Mouse (Mus musculus) forebrain, embryonic 13.5 days (tissue): ENCODE results near the gene Sf1. TPM values are rescaled to one million over a fixed set of nuclear protein-coding genes. Genes with fewer than 3 reads are reported as not detected.

Experiments used
- ATAC-seq: fragments of 200-750 bp; cut with Nextera tagmentation; 2 replicates; pipeline ENCODE4 v1.8.0; 2017
- H3K27ac ChIP-seq: fragments of 300-500 bp; sonication (generic); 2 replicates; pipeline ENCODE4 v1.5.1; 2015; ENCODE audit warnings: inconsistent platforms, mild to moderate bottlenecking, moderate library complexity
- H3K27me3 ChIP-seq: fragments of 300-500 bp; sonication (generic); 2 replicates; pipeline ENCODE4 v1.6.1; 2015; ENCODE audit warnings: mild to moderate bottlenecking, inconsistent platforms
- H3K36me3 ChIP-seq: fragments of 300-500 bp; sonication (generic); 2 replicates; pipeline ENCODE4 v1.6.1; 2015; ENCODE audit warnings: mild to moderate bottlenecking, inconsistent platforms; ENCODE audit not compliant: poor library complexity, severe bottlenecking
- H3K4me1 ChIP-seq: fragments of 300-500 bp; sonication (generic); 2 replicates; pipeline ENCODE4 v1.6.1; 2015; ENCODE audit warnings: inconsistent platforms
- H3K4me2 ChIP-seq: fragments of 300-500 bp; sonication (generic); 2 replicates; pipeline ENCODE4 v1.6.1; 2015; ENCODE audit warnings: inconsistent platforms, mild to moderate bottlenecking, moderate library complexity
- H3K4me3 ChIP-seq: fragments of 300-500 bp; sonication (generic); 2 replicates; pipeline ENCODE4 v1.5.1; 2015; ENCODE audit warnings: mild to moderate bottlenecking, inconsistent platforms
- H3K9ac ChIP-seq: fragments of 300-500 bp; sonication (generic); 2 replicates; pipeline ENCODE4 v1.6.1; 2015; ENCODE audit warnings: mild to moderate bottlenecking, inconsistent platforms
- H3K9me3 ChIP-seq: fragments of 300-500 bp; sonication (generic); replicated peaks from 2 replicates; pipeline ENCODE4 v1.6.1; 2016; ENCODE audit warnings: inconsistent platforms
- WGBS: fragments of 180-500 bp; shearing (Covaris S2); methylation state at CpG from one replicate; pipeline ENCODE4 v1.1.7; 2015; 5-methylcytosine and 5-hydroxymethylcytosine counted together
- microRNA-seq: library from miRNA; unstranded; fragments of <30 nt; microRNA quantifications from one replicate; pipeline ENCODE4, GENCODE M21; 2016
- polyA plus RNA-seq: library from polyadenylated mRNA; unstranded; fragments of >200 nt; fragmentation: Nextera tagmentation; extraction: Ambion mirVana; gene quantifications from 2 replicates; pipeline ENCODE4 v1.2.1, GENCODE M21; 2015

Gene Sf1
- polyA plus RNA-seq, 1 experiment from 2014 or later, result 134 TPM

- Histone ChIP-seq H3K9me3 (no peaks in the 10 kb centered on the region), H3K9ac (peak overlapping the region; percentile 86), H3K27me3 (peaks cover 23% of the 10 kb centered on the region), H3K4me2 (peak overlapping the region; percentile 80), H3K36me3 (no peaks in the 10 kb centered on the region), H3K27ac (peak overlapping the region; percentile 86; the same call in 1 of the 2 replicates), H3K4me3 (peak overlapping the region; percentile 67), H3K4me1 (peaks cover 89% of the 10 kb centered on the region)
- WGBS, result 52% methylated on average over 9 of the region's 9 CpGs
- no peak for ATAC-seq
These were observed 56.4 kb downstream of the Sf1 start for GRCm38 (mm10) chr19:6419805-6420310.

DNA sequence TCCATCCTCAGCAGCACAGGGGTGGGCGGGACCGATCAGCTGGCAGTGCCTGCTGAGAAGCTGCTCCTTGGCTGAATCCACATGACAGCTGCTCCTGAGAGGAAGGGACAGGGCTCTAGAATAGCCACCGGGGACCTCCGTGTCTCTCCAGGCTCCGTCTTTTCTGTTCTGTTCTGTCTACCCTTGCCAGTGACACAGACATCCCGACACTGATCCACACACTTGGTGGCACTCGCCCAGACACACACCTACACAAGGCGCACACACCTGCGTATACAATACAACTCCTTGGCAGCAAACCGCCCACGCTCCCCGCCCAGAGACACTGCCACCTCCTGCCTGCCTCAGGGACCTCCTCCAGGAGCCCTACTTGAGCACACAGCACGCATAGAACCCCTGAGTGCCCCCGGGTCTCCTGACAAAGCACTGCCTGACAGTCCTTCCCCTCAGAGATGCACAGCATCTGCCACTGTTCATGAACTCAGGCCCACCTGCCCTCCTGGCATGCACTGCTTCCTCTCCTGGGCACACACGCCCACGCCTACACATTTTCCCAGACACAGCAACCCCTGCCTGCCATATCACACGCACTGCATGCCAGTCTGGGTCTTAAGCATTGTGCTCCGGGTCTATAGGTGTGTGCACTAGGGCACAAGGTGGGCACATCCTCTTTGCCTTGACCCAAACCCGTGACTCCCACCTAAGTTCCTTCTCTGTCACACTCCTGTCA lies 57.2 kb downstream of the Sf1 start:
- 57% methylated on average over 19 of the region's 19 CpGs for WGBS

GRCm38 (mm10) chr19:6421211-6421590 lies 57.7 kb downstream of the Sf1 start:
- Histone ChIP-seq H3K27ac (no peak overlapping the region), H3K4me1 (peaks cover 90% of the 10 kb centered on the region), H3K4me2 (peak overlapping the region; percentile 80), H3K9ac (peak overlapping the region; percentile 86), H3K4me3 (peak overlapping the region; percentile 67), H3K36me3 (no peaks in the 10 kb centered on the region), H3K27me3 (peaks cover 29% of the 10 kb centered on the region), H3K9me3 (no peaks in the 10 kb centered on the region)
- ATAC-seq, result no peak
- WGBS, result 70% methylated on average over 9 of the region's 9 CpGs

More for the DNA sequence above, 57.2 kb downstream of the Sf1 start:
- H3K9me3 ChIP-seq, result no peaks in the 10 kb centered on the region
- peak overlapping the region; percentile 86 for H3K9ac ChIP-seq
- no peak for ATAC-seq
- no peaks in the 10 kb centered on the region for H3K36me3 ChIP-seq
- H3K27me3 ChIP-seq, result peaks cover 24% of the 10 kb centered on the region
- H3K4me2 ChIP-seq, result peak overlapping the region; percentile 80
- H3K4me3 ChIP-seq, result peak overlapping the region; percentile 67
- H3K27ac ChIP-seq, result peak overlapping the region; percentile 16; the same call in 1 of the 2 replicates
- H3K4me1 ChIP-seq, result peaks cover 90% of the 10 kb centered on the region

GRCm38 (mm10) chr19:6422014-6422413 lies 58.5 kb downstream of the Sf1 start:
- no peak for ATAC-seq
- H3K4me3 ChIP-seq, result no peak overlapping the region
- 64% methylated on average over 7 of the region's 7 CpGs for WGBS
- H3K9me3 ChIP-seq, result no peaks in the 10 kb centered on the region
- peaks cover 33% of the 10 kb centered on the region for H3K27me3 ChIP-seq
- no peaks in the 10 kb centered on the region for H3K36me3 ChIP-seq
- H3K9ac ChIP-seq, result no peak overlapping the region
- peak overlapping the region; percentile 80; the same call in 1 of the 2 replicates for H3K4me2 ChIP-seq
- H3K4me1 ChIP-seq, result peaks cover 90% of the 10 kb centered on the region
- no peak overlapping the region for H3K27ac ChIP-seq

DNA sequence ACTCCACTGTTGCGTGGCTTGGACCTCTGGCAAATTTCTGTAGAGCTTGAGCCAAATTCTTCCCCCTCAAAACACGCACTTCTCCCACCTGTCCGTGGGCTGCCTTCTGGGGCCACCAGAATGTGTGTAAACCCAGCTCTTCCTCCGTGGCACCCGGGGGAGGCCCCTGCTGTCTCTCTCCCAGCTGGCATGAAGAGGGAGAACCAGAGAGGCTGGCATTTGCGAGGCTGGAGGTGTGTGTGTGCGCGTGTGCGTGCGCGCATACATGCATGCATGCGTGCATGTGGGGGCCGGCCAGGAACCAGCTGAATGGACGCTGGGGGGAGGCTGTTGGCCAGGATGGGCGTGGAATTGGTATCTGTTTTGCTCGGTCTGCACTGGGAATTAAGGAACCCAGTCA lies 59.8 kb downstream of the Sf1 start:
- ATAC-seq, result no peak
- H3K4me2 ChIP-seq, result peak overlapping the region; percentile 28
- no peak overlapping the region for H3K4me3 ChIP-seq
- H3K27me3 ChIP-seq, result peaks cover 45% of the 10 kb centered on the region
- peaks cover 3% of the 10 kb centered on the region; the same call in 1 of the 2 replicates for H3K36me3 ChIP-seq
- no peaks in the 10 kb centered on the region for H3K9me3 ChIP-seq
- peaks cover 90% of the 10 kb centered on the region for H3K4me1 ChIP-seq
- H3K27ac ChIP-seq, result no peak overlapping the region
- 80% methylated on average over 16 of the region's 16 CpGs for WGBS
- H3K9ac ChIP-seq, result no peak overlapping the region

DNA sequence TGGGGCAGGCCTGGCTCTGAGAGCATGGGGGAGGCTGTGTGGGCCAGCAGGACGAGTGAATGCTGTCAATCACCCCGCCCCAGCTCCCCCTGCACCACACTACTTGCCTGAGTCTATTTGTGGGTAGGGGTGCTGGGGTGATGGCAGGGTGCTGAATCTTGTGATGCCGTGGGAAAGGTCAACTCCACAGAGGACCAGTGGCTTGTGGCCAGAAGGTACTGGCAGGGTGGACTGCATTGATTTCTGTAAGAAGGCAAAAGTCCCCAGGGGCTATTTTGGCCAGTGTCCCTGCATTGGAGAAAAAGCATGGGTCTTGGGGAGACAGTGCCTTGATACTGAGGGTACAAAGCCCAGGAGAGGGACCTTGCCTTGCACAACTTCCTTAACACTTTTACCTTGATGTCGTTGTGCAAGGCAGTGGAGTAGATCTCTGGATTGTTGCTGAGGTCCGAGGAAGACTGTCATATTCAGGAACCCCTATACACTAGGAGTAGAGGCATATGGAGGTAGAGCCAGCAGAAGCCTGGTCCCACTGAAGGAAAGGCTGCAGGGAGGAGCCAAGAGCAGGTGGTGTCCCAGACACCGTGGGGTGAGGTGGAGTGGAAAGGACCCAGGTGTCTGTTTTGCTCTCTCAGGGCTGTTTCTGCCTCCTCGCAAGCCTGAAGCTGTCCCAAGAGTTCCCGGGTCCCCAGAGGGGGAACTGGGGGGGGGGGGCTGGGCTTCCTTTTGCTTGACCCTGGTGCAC lies 60.8 kb downstream of the Sf1 start:
- Histone ChIP-seq H3K4me3 (no peak overlapping the region; the same call in 1 of the 2 replicates), H3K9ac (no peak overlapping the region), H3K27me3 (peaks cover 56% of the 10 kb centered on the region), H3K4me1 (peaks cover 100% of the 10 kb centered on the region), H3K36me3 (peaks cover 8% of the 10 kb centered on the region; the same call in 1 of the 2 replicates), H3K4me2 (0 out of 2 replicates have a peak overlapping the region, but pooled peaks have one; percentile 38), H3K9me3 (no peaks in the 10 kb centered on the region), H3K27ac (peak overlapping the region; percentile 70; the same call in 1 of the 2 replicates)
- 65% methylated on average over 8 of the region's 8 CpGs for WGBS
- ATAC-seq, result no peak

- H3K4me3 ChIP-seq, result no peak overlapping the region
- H3K27me3 ChIP-seq, result peaks cover 56% of the 10 kb centered on the region
- H3K36me3 ChIP-seq, result peaks cover 8% of the 10 kb centered on the region; the same call in 1 of the 2 replicates
- no peaks in the 10 kb centered on the region for H3K9me3 ChIP-seq
- peak; percentile 44 for ATAC-seq
- peak overlapping the region; percentile 70 for H3K27ac ChIP-seq
- peaks cover 96% of the 10 kb centered on the region for H3K4me1 ChIP-seq
- WGBS, result 23% methylated on average over 5 of the region's 5 CpGs
- 0 out of 2 replicates have a peak overlapping the region, but pooled peaks have one; percentile 2 for H3K9ac ChIP-seq
- peak overlapping the region; percentile 38 for H3K4me2 ChIP-seq
These were observed 62.1 kb downstream of the Sf1 start for GRCm38 (mm10) chr19:6425595-6425994.

DNA sequence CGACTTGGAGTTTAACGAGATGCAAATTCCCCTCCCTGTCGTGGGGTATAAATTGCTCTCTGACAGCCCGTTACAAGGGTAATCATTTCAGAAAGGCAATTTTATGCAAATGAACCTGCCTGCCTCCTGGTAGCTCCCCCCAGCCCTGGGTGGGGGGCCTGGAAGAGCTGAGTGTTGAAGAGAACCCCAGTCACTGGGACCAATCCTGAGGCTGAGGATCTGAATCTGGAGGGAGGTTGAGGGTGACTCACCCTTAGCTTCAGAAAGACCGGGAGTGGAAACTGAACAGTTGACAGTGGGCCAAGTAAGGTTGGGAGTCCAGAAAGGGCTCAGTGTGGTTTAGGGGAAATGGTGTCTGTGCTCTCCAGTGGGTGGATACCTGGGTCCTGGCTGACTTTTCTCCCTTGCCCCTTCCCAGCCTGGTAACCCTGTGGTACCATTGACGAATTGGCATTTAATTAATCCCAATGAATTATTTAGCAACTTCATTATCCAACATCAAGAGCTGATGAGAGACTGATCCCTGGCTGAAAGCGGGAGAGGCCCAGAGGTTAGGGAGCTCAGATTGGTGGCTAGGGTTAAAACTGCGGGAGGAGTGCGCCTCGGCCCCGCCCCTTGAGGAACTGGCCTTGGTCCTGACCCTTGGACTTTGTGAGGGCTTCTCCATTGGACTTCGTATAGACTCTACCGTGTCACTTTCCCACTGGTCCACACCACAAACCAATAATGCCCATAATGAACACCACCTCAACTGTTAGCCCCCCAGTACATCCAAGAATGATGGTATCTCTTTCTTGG lies 63.4 kb downstream of the Sf1 start:
- Histone ChIP-seq H3K4me1 (peaks cover 92% of the 10 kb centered on the region), H3K27me3 (peaks cover 55% of the 10 kb centered on the region), H3K27ac (peak overlapping the region; percentile 54), H3K36me3 (peaks cover 8% of the 10 kb centered on the region; the same call in 1 of the 2 replicates), H3K4me2 (peak overlapping the region; percentile 62), H3K9ac (no peak overlapping the region), H3K9me3 (no peaks in the 10 kb centered on the region), H3K4me3 (peak overlapping the region; percentile 36)
- 7% methylated on average over 13 of the region's 13 CpGs for WGBS
- peak; percentile 44; the same call in 1 of the 2 replicates for ATAC-seq

Small RNA genes within 50 kb of the gene (microRNA-seq; reads per million reads assigned to microRNA genes)
- gene Mir6989, result not detected

Other genes with a start within 250 kb of the Sf1 start
- 45.4 and 46.4 TPM in 2 replicates for gene Sac3d1, start 245.0 kb upstream of the Sf1 start, polyA plus RNA-seq
- gene Snx15, start 235.4 kb upstream of the Sf1 start, polyA plus RNA-seq, result 32.5 and 35.0 TPM in 2 replicates
- gene Batf2, start 222.7 kb upstream of the Sf1 start, polyA plus RNA-seq, result not detected in 2 replicates
- gene Arl2, start 222.1 kb upstream of the Sf1 start, polyA plus RNA-seq, result 86.1 and 87.1 TPM in 2 replicates
- gene Majin, start 179.3 kb upstream of the Sf1 start, polyA plus RNA-seq, result not detected in 2 replicates
- gene Gpha2, start 137.3 kb upstream of the Sf1 start, polyA plus RNA-seq, result 0.31 TPM in 1 of 2 replicates, not detected in the other
- 53.7 and 58.8 TPM in 2 replicates for gene Ppp2r5b, start 127.8 kb upstream of the Sf1 start, polyA plus RNA-seq
- gene Atg2a, start 122.0 kb upstream of the Sf1 start, polyA plus RNA-seq, result 8.9 and 9.7 TPM in 2 replicates
- 74.3 and 75.6 TPM in 2 replicates for gene Ehd1, start 87.0 kb upstream of the Sf1 start, polyA plus RNA-seq
- gene Cdc42bpg, start 57.2 kb upstream of the Sf1 start, polyA plus RNA-seq, result 0.22 and 0.39 TPM in 2 replicates
- 83.8 and 92.4 TPM in 2 replicates for gene Men1, start 28.7 kb upstream of the Sf1 start, polyA plus RNA-seq
- 11.3 and 15.4 TPM in 2 replicates for gene Map4k2, start 22.6 kb upstream of the Sf1 start, polyA plus RNA-seq
- gene Pygm, start 20.7 kb downstream of the Sf1 start, polyA plus RNA-seq, result 2.0 and 2.1 TPM in 2 replicates
- 21.1 and 25.1 TPM in 2 replicates for gene Rasgrp2, start 35.6 kb downstream of the Sf1 start, polyA plus RNA-seq
- gene Nrxn2, start 55.0 kb downstream of the Sf1 start, polyA plus RNA-seq, result 16.9 and 18.1 TPM in 2 replicates
- gene Slc22a12, start 179.3 kb downstream of the Sf1 start, polyA plus RNA-seq, result not detected in 2 replicates